Mouse (Mus musculus) midbrain, postnatal 0 days (tissue): Measurements from ENCODE around the gene Slc2a4. TPM values are rescaled to one million over a fixed set of nuclear protein-coding genes. Genes with fewer than 3 reads are reported as not detected.

Experiments
- ATAC-seq: fragments of 200-750 bp; cut with Nextera tagmentation; 2 replicates; pipeline ENCODE4 v1.8.0; 2017; ENCODE audit warnings: moderate number of reproducible peaks, mild to moderate bottlenecking, moderate TSS enrichment, moderate library complexity; ENCODE audit not compliant: low FRiP score
- DNase-seq: peaks from one replicate; pipeline ENCODE4 v3.0.0-alpha.2; 2015; ENCODE audit warnings: low spot score
- H3K27ac ChIP-seq: fragments of 300-500 bp; sonication (generic); 2 replicates; pipeline ENCODE4 v1.5.1; 2014; ENCODE audit warnings: low read depth, mild to moderate bottlenecking, low read length, mixed read lengths
- H3K27me3 ChIP-seq: fragments of 300-500 bp; sonication (generic); 2 replicates; pipeline ENCODE4 v1.6.1; 2014; ENCODE audit warnings: low read length, control low read depth, mixed read lengths; ENCODE audit not compliant: insufficient read depth
- H3K36me3 ChIP-seq: fragments of 300-500 bp; sonication (generic); 2 replicates; pipeline ENCODE4 v1.6.1; 2014; ENCODE audit warnings: low read length, control low read depth, mixed read lengths; ENCODE audit not compliant: insufficient read depth
- H3K4me1 ChIP-seq: fragments of 300-500 bp; sonication (generic); 2 replicates; pipeline ENCODE4 v1.6.1; 2014; ENCODE audit warnings: mild to moderate bottlenecking, control low read depth, antibody characterized with exemption, low read length, mixed read lengths; ENCODE audit not compliant: insufficient read depth
- H3K4me2 ChIP-seq: fragments of 300-500 bp; sonication (generic); 2 replicates; pipeline ENCODE4 v1.6.1; 2014; ENCODE audit warnings: low read depth, mild to moderate bottlenecking, low read length, mixed read lengths; ENCODE audit not compliant: poor library complexity, severe bottlenecking
- H3K4me3 ChIP-seq: fragments of 300-500 bp; sonication (generic); 2 replicates; pipeline ENCODE4 v1.5.1; 2014; ENCODE audit warnings: low read depth, mild to moderate bottlenecking, low read length, moderate library complexity
- H3K9ac ChIP-seq: fragments of 300-500 bp; sonication (generic); replicated peaks from 2 replicates; pipeline ENCODE4 v1.6.1; 2014; ENCODE audit warnings: mild to moderate bottlenecking, low read length, moderate library complexity, mixed read lengths; ENCODE audit not compliant: poor library complexity, severe bottlenecking
- H3K9me3 ChIP-seq: fragments of 300-500 bp; sonication (generic); 2 replicates; pipeline ENCODE4 v1.6.1; 2016; ENCODE audit warnings: low read length, control low read depth
- CTCF ChIP-seq: IDR thresholded peaks from 2 replicates; pipeline ENCODE4 v1.5.1; 2016; ENCODE audit warnings: antibody characterized with exemption, mild to moderate bottlenecking
- WGBS: fragments of 180-500 bp; shearing (Covaris S2); extraction: QIAGEN DNeasy Blood & Tissue Kit; methylation state at CpG from one replicate; pipeline ENCODE4 v1.1.7; 2014; 5-methylcytosine and 5-hydroxymethylcytosine counted together
- polyA plus RNA-seq: library from polyadenylated mRNA; unstranded; fragments of >200 nt; fragmentation: Nextera tagmentation; extraction: Ambion mirVana; gene quantifications from 2 replicates; pipeline ENCODE4 v1.2.1, GENCODE M21; 2015
- total RNA-seq: library from RNA; depleted of rRNA; stranded (reverse); fragments of >200 nt; gene quantifications from 2 replicates; pipeline ENCODE4 v1.2.3, GENCODE M21; 2014

Slc2a4 gene
- total and polyA plus RNA-seq, 2 experiments from 2014 or later: 4.0 to 8.8 TPM

GRCm38 (mm10) chr11:69966860-69967517 lies 19.0 kb upstream of the Slc2a4 start:
- no peak for TF ChIP-seq CTCF
- no peak for ATAC-seq
- Histone ChIP-seq H3K4me3 (peak overlapping the region; percentile 23; the same call in 1 of the 2 replicates), H3K27me3 (peaks cover 46% of the 10 kb centered on the region), H3K36me3 (peaks cover 13% of the 10 kb centered on the region), H3K4me1 (no peaks in the 10 kb centered on the region), H3K4me2 (peak overlapping the region; percentile 36), H3K9me3 (no peaks in the 10 kb centered on the region), H3K27ac (no peak overlapping the region), H3K9ac (0 out of 2 replicates have a peak overlapping the region, but pooled peaks have one; percentile 29)
- WGBS: 42% methylated on average over 17 of the region's 17 CpGs
- DNase-seq: no peak

- TF ChIP-seq CTCF: no peak
- no peak for ATAC-seq
- Histone ChIP-seq H3K27ac (no peak overlapping the region), H3K9ac (peak overlapping the region; percentile 29; the same call in 1 of the 2 replicates), H3K36me3 (peaks cover 13% of the 10 kb centered on the region), H3K9me3 (no peaks in the 10 kb centered on the region), H3K4me2 (peak overlapping the region; percentile 36), H3K27me3 (peaks cover 49% of the 10 kb centered on the region), H3K4me1 (no peaks in the 10 kb centered on the region), H3K4me3 (peak overlapping the region; percentile 23; the same call in 1 of the 2 replicates)
- whole genome bisulfite sequencing: 2% methylated on average over 58 of the region's 59 CpGs
- no peak for DNase-seq
Observed at GRCm38 (mm10) chr11:69966006-69966859, 18.2 kb upstream of the Slc2a4 start.

- Histone ChIP-seq H3K9me3 (no peaks in the 10 kb centered on the region), H3K4me1 (no peaks in the 10 kb centered on the region), H3K36me3 (peaks cover 13% of the 10 kb centered on the region), H3K4me2 (no peak overlapping the region), H3K27me3 (peaks cover 49% of the 10 kb centered on the region), H3K9ac (no peak overlapping the region), H3K27ac (no peak overlapping the region), H3K4me3 (0 out of 2 replicates have a peak overlapping the region, but pooled peaks have one; percentile 8)
- ATAC-seq: no peak
- no peak for DNase-seq
- WGBS: 3% methylated on average over 49 of the region's 49 CpGs
- no peak for TF ChIP-seq CTCF
Observed at GRCm38 (mm10) chr11:69965271-69966005, 17.4 kb upstream of the Slc2a4 start.

GRCm38 (mm10) chr11:69964650-69965270 lies 16.8 kb upstream of the Slc2a4 start, which contains the start of gene Cldn7:
Cldn7 (plus strand) TSS chr11:69964779.
- no peaks in the 10 kb centered on the region for H3K9me3 ChIP-seq
- DNase-seq (no peak), ATAC-seq (no peak)
- 0 out of 2 replicates have a peak within 1 kb of the TSS, but pooled peaks have one; percentile 8 for H3K4me3 ChIP-seq
- no peak within 1 kb of the TSS for H3K9ac ChIP-seq
- 12% methylated on average over 19 of the region's 24 CpGs for WGBS
- no peak within 1 kb of the TSS for H3K27ac ChIP-seq
- H3K4me1 ChIP-seq: no peaks in the 10 kb centered on the region
- peaks cover 10% of the 10 kb centered on the region for H3K36me3 ChIP-seq
- TF ChIP-seq CTCF: no peak
- H3K27me3 ChIP-seq: peaks cover 49% of the 10 kb centered on the region
- no peak within 1 kb of the TSS for H3K4me2 ChIP-seq

GRCm38 (mm10) chr11:69961841-69962240 lies 13.9 kb upstream of the Slc2a4 start:
- H3K9me3 ChIP-seq: no peaks in the 10 kb centered on the region
- ATAC-seq: no peak
- peaks cover 42% of the 10 kb centered on the region for H3K27me3 ChIP-seq
- DNase-seq: no peak
- H3K4me3 ChIP-seq: no peak overlapping the region
- no peak overlapping the region for H3K4me2 ChIP-seq
- no peaks in the 10 kb centered on the region for H3K4me1 ChIP-seq
- WGBS: 53% methylated on average over 5 of the region's 5 CpGs
- H3K27ac ChIP-seq: no peak overlapping the region
- no peak overlapping the region for H3K9ac ChIP-seq
- no peaks in the 10 kb centered on the region for H3K36me3 ChIP-seq
- no peak for TF ChIP-seq CTCF
